Mouse (Mus musculus) G1E (cell line): Measurements from ENCODE around the gene Pycr1. TPM values are rescaled to one million over a fixed set of nuclear protein-coding genes. Genes with fewer than 3 reads are reported as not detected.
A peak's percentile ranks its signal among the peaks of the same experiment; 100 is the strongest.

ENCODE experiments used
- ATAC-seq: 2 replicates; pipeline ENCODE4 v1.8.0; 2016; ENCODE audit warnings: mild to moderate bottlenecking; ENCODE audit not compliant: insufficient number of reproducible peaks, poor library complexity, low FRiP score, severe bottlenecking; ENCODE audit errors: extremely low read depth
- DNase-seq: peaks from one replicate; pipeline ENCODE4 v3.0.0; 2012; ENCODE audit warnings: low spot score
- H3K27me3 ChIP-seq: 2 replicates; pipeline ENCODE4 v1.6.1; 2012; ENCODE audit warnings: mild to moderate bottlenecking, low read length, inconsistent platforms; ENCODE audit not compliant: insufficient read depth
- H3K36me3 ChIP-seq: replicated peaks from 2 replicates; pipeline ENCODE3; 2012; ENCODE audit warnings: mild to moderate bottlenecking, inconsistent platforms
- H3K4me1 ChIP-seq: 2 replicates; pipeline ENCODE4 v1.6.1; 2012; ENCODE audit warnings: low read depth, low read length, inconsistent platforms, mixed read lengths; ENCODE audit not compliant: insufficient read depth
- H3K4me3 ChIP-seq: 2 replicates; pipeline ENCODE4 v1.5.1; 2012; ENCODE audit warnings: low read depth, mild to moderate bottlenecking, inconsistent platforms, low read length, moderate library complexity, mixed read lengths
- H3K9me3 ChIP-seq: replicated peaks from 2 replicates; pipeline ENCODE4 v1.6.1; 2012; ENCODE audit warnings: inconsistent platforms
- CTCF ChIP-seq: IDR thresholded peaks from 2 replicates; pipeline ENCODE4 v1.5.1; 2012; ENCODE audit warnings: low read depth, low read length, inconsistent platforms, mixed read lengths
- GATA1 ChIP-seq: IDR thresholded peaks from 2 replicates; pipeline ENCODE4 v1.6.1; 2012; ENCODE audit warnings: borderline replicate concordance, low read length, inconsistent platforms, mixed read lengths
- GATA2 ChIP-seq: IDR thresholded peaks from 2 replicates; pipeline ENCODE4 v1.6.1; 2012; ENCODE audit warnings: low read depth, low read length, inconsistent platforms, borderline replicate concordance
- POLR2AphosphoS5 ChIP-seq: IDR thresholded peaks from 2 replicates; pipeline ENCODE4 v1.6.1; 2012; ENCODE audit warnings: low read depth, low read length, inconsistent platforms; ENCODE audit not compliant: insufficient replicate concordance
- TAL1 ChIP-seq: conservative IDR thresholded peaks from 2 replicates; pipeline ENCODE4 v1.6.1; 2012; ENCODE audit warnings: low read depth, low read length, inconsistent platforms, mixed read lengths
- polyA plus RNA-seq: library from polyadenylated mRNA; stranded (reverse); fragments of >175 nt; gene quantifications from 2 replicates; pipeline ENCODE4 v1.2.3, GENCODE M21; 2012
- total RNA-seq, 2 experiments: library from RNA; stranded (forward) in 1 of 2; stranded (reverse) in 1 of 2; fragments of 200-1000 nt in 1 of 2; fragments of >200 nt in 1 of 2; fragmentation: Nextera tagmentation in 1 of 2; gene quantifications; 2 replicates each; pipeline ENCODE4 v1.2.3; 2014 to 2017

Gene Pycr1
- total and polyA plus RNA-seq, 3 experiments: 1.5 to 14.8 (median 2.4) TPM

- no peak for TF ChIP-seq CTCF
- no peak for TF ChIP-seq TAL1
- no peak for TF ChIP-seq POLR2AphosphoS5
- TF ChIP-seq GATA1: no peak
- TF ChIP-seq GATA2: no peak
- peak overlapping the region; percentile 98 for H3K4me3 ChIP-seq
- DNase-seq: no peak
- peaks cover 4% of the 10 kb centered on the region; the same call in 1 of the 2 replicates for H3K9me3 ChIP-seq
- H3K4me1 ChIP-seq: peaks cover 79% of the 10 kb centered on the region
- no peak for ATAC-seq
- H3K27me3 ChIP-seq: peaks cover 2% of the 10 kb centered on the region; the same call in 1 of the 2 replicates
- H3K36me3 ChIP-seq: peaks cover 90% of the 10 kb centered on the region
These were observed 26.8 kb downstream of the Pycr1 start for GRCm38 (mm10) chr11:120616617-120617294.

GRCm38 (mm10) chr11:120615606-120616203 lies 27.9 kb downstream of the Pycr1 start:
- H3K27me3 ChIP-seq: peaks cover 2% of the 10 kb centered on the region; the same call in 1 of the 2 replicates
- H3K4me1 ChIP-seq: peaks cover 79% of the 10 kb centered on the region
- H3K36me3 ChIP-seq: peaks cover 90% of the 10 kb centered on the region
- H3K9me3 ChIP-seq: peaks cover 4% of the 10 kb centered on the region; the same call in 1 of the 2 replicates
- ATAC-seq (no peak), DNase-seq (no peak)
- H3K4me3 ChIP-seq: peak overlapping the region; percentile 49; the same call in 1 of the 2 replicates
- TF ChIP-seq POLR2AphosphoS5 (no peak), TAL1 (no peak), GATA2 (no peak)

GRCm38 (mm10) chr11:120615167-120615566 lies 28.4 kb downstream of the Pycr1 start:
- TF ChIP-seq TAL1 (no peak), POLR2AphosphoS5 (no peak), GATA2 (no peak), CTCF (no peak), GATA1 (no peak)
- Histone ChIP-seq H3K27me3 (peaks cover 2% of the 10 kb centered on the region; the same call in 1 of the 2 replicates), H3K4me1 (peaks cover 79% of the 10 kb centered on the region), H3K9me3 (peaks cover 4% of the 10 kb centered on the region; the same call in 1 of the 2 replicates), H3K4me3 (peak overlapping the region; percentile 49; the same call in 1 of the 2 replicates), H3K36me3 (peaks cover 90% of the 10 kb centered on the region)
- no peak for DNase-seq
- ATAC-seq: no peak

- TF ChIP-seq TAL1: no peak
- no peak for TF ChIP-seq CTCF
- no peak for TF ChIP-seq GATA1
- no peak for TF ChIP-seq POLR2AphosphoS5
- no peak for TF ChIP-seq GATA2
- no peak for ATAC-seq
- Histone ChIP-seq H3K9me3 (peaks cover 4% of the 10 kb centered on the region; the same call in 1 of the 2 replicates), H3K4me1 (peaks cover 82% of the 10 kb centered on the region), H3K36me3 (peaks cover 90% of the 10 kb centered on the region), H3K4me3 (no peak overlapping the region), H3K27me3 (peaks cover 2% of the 10 kb centered on the region; the same call in 1 of the 2 replicates)
- no peak for DNase-seq
These were observed 29.6 kb downstream of the Pycr1 start for GRCm38 (mm10) chr11:120613976-120614375.

DNA sequence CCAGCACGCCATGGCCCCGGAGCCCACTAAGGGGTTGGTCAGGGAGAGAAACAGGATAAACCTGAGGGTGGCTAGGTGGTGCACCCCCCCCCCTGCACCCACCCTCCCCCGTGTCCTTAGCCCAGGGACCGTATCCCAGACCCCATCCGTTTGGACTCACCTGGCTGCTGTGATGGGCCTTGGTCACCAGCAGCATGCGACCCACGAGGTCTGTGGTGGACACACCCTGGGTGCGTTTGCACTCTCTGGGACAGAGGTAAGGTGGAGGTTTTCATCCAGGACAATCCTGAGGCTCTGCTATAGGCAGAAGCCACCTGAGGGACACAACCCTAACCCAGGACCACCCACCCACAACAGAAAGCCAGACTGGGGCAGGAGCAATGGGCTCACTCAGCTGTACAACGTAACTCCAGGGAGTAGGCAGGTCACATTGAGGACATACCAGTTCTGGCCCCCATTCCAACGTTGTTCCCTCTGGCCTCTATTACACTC lies 30.0 kb downstream of the Pycr1 start:
- no peak for ATAC-seq
- H3K9me3 ChIP-seq: peaks cover 2% of the 10 kb centered on the region; the same call in 1 of the 2 replicates
- no peak for DNase-seq
- peaks cover 82% of the 10 kb centered on the region for H3K4me1 ChIP-seq
- H3K4me3 ChIP-seq: no peak overlapping the region
- peaks cover 2% of the 10 kb centered on the region; the same call in 1 of the 2 replicates for H3K27me3 ChIP-seq
- peaks cover 90% of the 10 kb centered on the region for H3K36me3 ChIP-seq
- no peak for TF ChIP-seq GATA2
- no peak for TF ChIP-seq CTCF
- TF ChIP-seq POLR2AphosphoS5: no peak
- TF ChIP-seq GATA1: no peak
- TF ChIP-seq TAL1: no peak

- DNase-seq (no peak), ATAC-seq (no peak)
- no peak overlapping the region for H3K4me3 ChIP-seq
- peaks cover 80% of the 10 kb centered on the region for H3K4me1 ChIP-seq
- H3K27me3 ChIP-seq: peaks cover 2% of the 10 kb centered on the region; the same call in 1 of the 2 replicates
- H3K9me3 ChIP-seq: no peaks in the 10 kb centered on the region
- peaks cover 90% of the 10 kb centered on the region for H3K36me3 ChIP-seq
- no peak for TF ChIP-seq GATA2
- peak; percentile 83 for TF ChIP-seq CTCF
- TF ChIP-seq POLR2AphosphoS5: no peak
- no peak for TF ChIP-seq TAL1
- no peak for TF ChIP-seq GATA1
These were observed 30.8 kb downstream of the Pycr1 start for GRCm38 (mm10) chr11:120612763-120613162.
